Mouse (Mus musculus): Measurements from ENCODE around the gene Tmem186. TPM values are rescaled to one million over a fixed set of nuclear protein-coding genes. Genes with fewer than 3 reads are reported as not detected.

Gene Tmem186
- polyA plus RNA-seq, 1 experiment from 2014 or later = 13.8 TPM

DNA sequence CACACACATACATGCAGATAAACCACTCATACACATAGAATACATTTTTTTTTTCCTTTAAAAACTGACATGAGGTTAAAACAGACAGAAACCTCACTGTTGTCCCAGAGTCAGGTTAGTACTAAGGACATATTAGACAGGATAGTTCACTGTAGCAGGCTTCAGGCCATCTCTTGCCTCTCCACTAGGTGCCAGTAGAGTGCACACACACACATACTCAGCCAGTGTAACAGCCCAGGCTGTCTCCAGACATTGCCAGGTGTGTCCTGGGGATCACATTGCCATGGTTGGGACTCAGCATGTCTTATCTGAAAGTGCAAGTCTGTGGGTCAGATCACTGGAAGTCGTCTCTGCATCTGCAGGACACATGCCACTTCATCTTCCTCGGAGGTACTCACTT lies 6.3 kb upstream of the Tmem186 start:
- Histone ChIP-seq H3K4me3 (replicated peaks; ENCODE audit: low read depth, low read length) (no peak overlapping the region), H3K27me3 (ENCODE audit: insufficient read depth, low read length) (no peaks in the 10 kb centered on the region), H3K4me1 (replicated peaks; ENCODE audit: insufficient read depth, low read length) (peaks cover under 1% of the 10 kb centered on the region; the same call in 1 of the 2 replicates), H3K9me3 (replicated peaks; ENCODE audit: low read length) (no peaks in the 10 kb centered on the region), H3K36me3 (ENCODE audit: insufficient read depth, low read length) (peaks cover 58% of the 10 kb centered on the region), H3K4me2 (ENCODE audit: low read length) (no peak overlapping the region), H3K27ac (no peak overlapping the region), H3K9ac (ENCODE audit: low read depth, low read length) (no peak overlapping the region)
- DNase-seq (ENCODE audit: low spot score) = peak; percentile 55
- ATAC-seq (replicated peaks; ENCODE audit: low FRiP score, low read depth) = 0 out of 2 replicates have a peak, but pooled peaks have one; percentile 63
- peak; percentile 83 for TF ChIP-seq CTCF (IDR thresholded peaks at IDR 0.05; ENCODE audit: low read depth)
- WGBS = 83% methylated on average over 2 of the region's 2 CpGs

DNA sequence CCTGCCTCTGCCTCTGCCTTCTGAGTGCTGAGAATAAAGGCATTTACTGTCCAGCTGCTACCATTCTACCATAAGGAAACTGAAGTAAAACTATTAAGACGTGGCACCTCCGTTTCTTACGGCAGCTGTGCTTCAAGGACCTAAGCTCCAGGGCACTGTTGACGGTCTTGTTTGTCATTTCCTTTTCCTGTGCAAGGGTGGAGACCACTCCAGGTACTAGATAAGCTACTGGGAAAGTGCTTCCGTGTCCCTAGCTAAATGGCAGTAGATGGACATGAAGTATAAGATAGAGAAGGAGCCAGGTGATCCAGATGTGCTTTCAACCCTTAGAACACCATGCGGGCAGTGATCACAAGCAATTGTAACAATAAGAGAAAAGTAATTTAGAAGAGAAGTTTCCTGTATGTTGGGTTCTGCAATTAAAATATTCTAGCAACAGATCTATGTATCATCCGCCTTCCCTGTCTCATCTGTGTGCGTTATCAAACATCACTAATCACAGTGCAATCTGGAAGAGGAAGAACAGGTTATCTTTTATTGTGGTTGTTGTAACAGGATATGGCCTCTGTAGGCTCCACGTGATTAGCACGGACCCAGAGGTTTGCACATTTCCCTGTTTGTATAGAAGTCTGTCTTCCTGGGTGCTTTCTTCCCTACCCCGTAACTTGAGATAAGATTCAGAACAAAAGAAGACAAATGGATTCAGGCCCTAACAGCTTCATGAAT lies 2.1 kb upstream of the Tmem186 start:
- Histone ChIP-seq H3K9me3 (replicated peaks; ENCODE audit: low read length) (no peaks in the 10 kb centered on the region), H3K27me3 (ENCODE audit: insufficient read depth, low read length) (no peaks in the 10 kb centered on the region), H3K27ac (no peak overlapping the region), H3K9ac (ENCODE audit: low read depth, low read length) (no peak overlapping the region), H3K4me2 (ENCODE audit: low read length) (no peak overlapping the region), H3K4me3 (replicated peaks; ENCODE audit: low read depth, low read length) (no peak overlapping the region), H3K36me3 (ENCODE audit: insufficient read depth, low read length) (peaks cover 18% of the 10 kb centered on the region), H3K4me1 (replicated peaks; ENCODE audit: insufficient read depth, low read length) (peaks cover 14% of the 10 kb centered on the region)
- no peak for DNase-seq (ENCODE audit: low spot score)
- no peak for TF ChIP-seq CTCF (IDR thresholded peaks at IDR 0.05; ENCODE audit: low read depth)
- ATAC-seq (replicated peaks; ENCODE audit: low FRiP score, low read depth) = no peak
- WGBS = 77% methylated on average over 11 of the region's 11 CpGs

DNA sequence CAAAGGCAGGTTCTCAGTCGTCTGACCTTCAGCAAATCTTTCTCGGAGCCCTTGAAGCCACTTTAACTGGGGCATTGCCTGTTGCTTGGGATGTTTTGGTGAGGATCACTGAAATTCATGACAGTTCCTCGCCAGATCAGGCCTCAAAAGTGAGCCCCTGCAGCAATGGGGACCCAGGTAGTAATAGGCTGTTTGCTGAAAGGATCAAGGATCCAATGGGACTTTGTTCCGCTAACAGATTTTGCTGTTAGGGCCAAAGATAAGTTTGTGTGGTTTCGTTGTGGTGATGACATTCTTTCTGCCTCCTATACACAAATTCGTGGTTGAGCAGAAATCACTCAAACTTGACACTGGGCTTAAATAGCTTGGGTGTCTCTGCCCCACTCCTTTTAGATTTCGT lies 619 bp upstream of the Tmem186 start:
- H3K9me3 ChIP-seq (replicated peaks; ENCODE audit: low read length) = no peaks in the 10 kb centered on the region
- ATAC-seq (replicated peaks; ENCODE audit: low FRiP score, low read depth) (no peak), DNase-seq (ENCODE audit: low spot score) (no peak)
- peak overlapping the region; percentile 89 for H3K27ac ChIP-seq
- 38% methylated on average over 7 of the region's 7 CpGs for WGBS
- H3K4me3 ChIP-seq (replicated peaks; ENCODE audit: low read depth, low read length) = peak overlapping the region; percentile 85
- H3K4me1 ChIP-seq (replicated peaks; ENCODE audit: insufficient read depth, low read length) = peaks cover 14% of the 10 kb centered on the region
- peak overlapping the region; percentile 90 for H3K9ac ChIP-seq (ENCODE audit: low read depth, low read length)
- peak overlapping the region; percentile 88 for H3K4me2 ChIP-seq (ENCODE audit: low read length)
- H3K27me3 ChIP-seq (ENCODE audit: insufficient read depth, low read length) = no peaks in the 10 kb centered on the region
- H3K36me3 ChIP-seq (ENCODE audit: insufficient read depth, low read length) = 0 out of 2 replicates have a peak, but pooled peaks cover 13% of the 10 kb centered on the region
- no peak for TF ChIP-seq CTCF (IDR thresholded peaks at IDR 0.05; ENCODE audit: low read depth)

DNA sequence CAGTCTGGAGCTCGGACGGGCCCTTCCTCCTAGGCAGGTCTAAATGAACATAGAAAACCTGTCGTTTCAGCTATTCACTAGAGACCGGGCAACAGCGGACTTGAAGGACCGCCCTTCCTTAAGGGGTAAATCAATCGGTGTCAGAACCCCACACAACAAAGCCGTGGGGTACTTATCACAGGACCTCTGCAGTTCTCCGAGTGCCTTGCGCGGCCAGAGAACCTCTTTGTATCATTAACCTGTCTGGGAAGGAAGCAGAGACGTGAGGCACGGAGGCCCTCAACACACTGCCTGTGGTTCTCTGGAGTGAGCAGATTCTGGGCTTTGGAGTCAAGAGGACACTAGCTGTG lies 670 bp downstream of the Tmem186 start:
- Histone ChIP-seq H3K36me3 (ENCODE audit: insufficient read depth, low read length) (0 out of 2 replicates have a peak, but pooled peaks cover 7% of the 10 kb centered on the region), H3K4me1 (replicated peaks; ENCODE audit: insufficient read depth, low read length) (peaks cover 14% of the 10 kb centered on the region), H3K9ac (ENCODE audit: low read depth, low read length) (peak overlapping the region; percentile 90), H3K4me2 (ENCODE audit: low read length) (peak overlapping the region; percentile 88), H3K9me3 (replicated peaks; ENCODE audit: low read length) (no peaks in the 10 kb centered on the region), H3K27ac (peak overlapping the region; percentile 89), H3K4me3 (replicated peaks; ENCODE audit: low read depth, low read length) (peak overlapping the region; percentile 85), H3K27me3 (ENCODE audit: insufficient read depth, low read length) (no peaks in the 10 kb centered on the region)
- ATAC-seq (replicated peaks; ENCODE audit: low FRiP score, low read depth) (peak; percentile 26), DNase-seq (ENCODE audit: low spot score) (no peak)
- TF ChIP-seq CTCF (IDR thresholded peaks at IDR 0.05; ENCODE audit: low read depth) = no peak
- under 1% methylated on average over 13 of the region's 13 CpGs for WGBS

DNA sequence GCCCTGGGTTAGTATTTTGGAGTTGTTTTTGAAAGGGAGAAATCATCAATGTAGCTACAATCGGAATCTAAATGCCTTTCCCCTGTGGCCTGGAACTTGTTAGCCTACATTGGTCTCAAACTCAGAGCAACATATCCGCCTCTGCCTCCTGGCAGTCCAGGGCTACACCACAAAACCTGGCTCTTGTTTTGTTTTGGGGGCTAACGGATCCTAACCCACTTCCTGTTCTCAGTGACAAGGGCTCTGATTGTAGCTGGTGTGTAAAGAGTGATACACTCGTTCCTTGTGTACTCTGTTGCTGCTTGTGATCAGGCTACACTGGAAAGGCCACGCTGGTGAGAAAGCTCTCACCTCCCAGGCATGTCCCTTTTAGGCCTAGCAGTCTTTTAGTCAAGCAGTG lies 6.1 kb downstream of the Tmem186 start:
- 0 out of 2 replicates have a peak, but pooled peaks cover 4% of the 10 kb centered on the region for H3K36me3 ChIP-seq (ENCODE audit: insufficient read depth, low read length)
- ATAC-seq (replicated peaks; ENCODE audit: low FRiP score, low read depth) (no peak), DNase-seq (ENCODE audit: low spot score) (no peak)
- H3K4me3 ChIP-seq (replicated peaks; ENCODE audit: low read depth, low read length) = no peak overlapping the region
- peaks cover 4% of the 10 kb centered on the region; the same call in 1 of the 2 replicates for H3K4me1 ChIP-seq (replicated peaks; ENCODE audit: insufficient read depth, low read length)
- no peak overlapping the region for H3K4me2 ChIP-seq (ENCODE audit: low read length)
- no peaks in the 10 kb centered on the region for H3K27me3 ChIP-seq (ENCODE audit: insufficient read depth, low read length)
- no peak for TF ChIP-seq CTCF (IDR thresholded peaks at IDR 0.05; ENCODE audit: low read depth)
- H3K27ac ChIP-seq = no peak overlapping the region
- 84% methylated on average over 5 of the region's 5 CpGs for WGBS
- H3K9ac ChIP-seq (ENCODE audit: low read depth, low read length) = no peak overlapping the region
- H3K9me3 ChIP-seq (replicated peaks; ENCODE audit: low read length) = no peaks in the 10 kb centered on the region

DNA sequence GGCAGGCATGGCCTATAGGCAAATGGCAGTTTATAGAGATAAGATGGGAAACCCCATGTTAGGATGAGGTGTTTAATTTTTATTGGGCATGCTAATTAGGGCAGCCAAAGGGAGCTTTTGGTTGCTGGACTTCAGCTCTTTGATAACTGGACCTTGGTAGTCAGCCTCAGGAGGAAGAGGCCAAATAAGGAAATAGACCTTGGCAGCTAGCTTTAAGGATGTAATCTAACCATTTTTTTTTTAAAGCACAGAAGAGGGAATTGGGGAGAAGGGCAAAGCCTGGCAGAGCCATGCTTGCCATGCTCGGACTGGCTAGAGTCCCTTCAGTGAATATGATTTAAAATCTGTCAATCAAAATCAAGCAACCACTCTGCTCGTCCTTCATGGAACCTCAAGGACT lies 7.1 kb downstream of the Tmem186 start:
- 89% methylated on average over 2 of the region's 2 CpGs for WGBS

More for the DNA sequence above, 7.1 kb downstream of the Tmem186 start:
- H3K27me3 ChIP-seq (ENCODE audit: insufficient read depth, low read length) = no peaks in the 10 kb centered on the region
- H3K27ac ChIP-seq = no peak overlapping the region
- 0 out of 2 replicates have a peak, but pooled peaks cover 4% of the 10 kb centered on the region for H3K36me3 ChIP-seq (ENCODE audit: insufficient read depth, low read length)
- ATAC-seq (replicated peaks; ENCODE audit: low FRiP score, low read depth) (no peak), DNase-seq (ENCODE audit: low spot score) (no peak)
- no peak overlapping the region for H3K9ac ChIP-seq (ENCODE audit: low read depth, low read length)
- H3K4me2 ChIP-seq (ENCODE audit: low read length) = no peak overlapping the region
- TF ChIP-seq CTCF (IDR thresholded peaks at IDR 0.05; ENCODE audit: low read depth) = no peak
- no peaks in the 10 kb centered on the region for H3K4me1 ChIP-seq (replicated peaks; ENCODE audit: insufficient read depth, low read length)
- H3K9me3 ChIP-seq (replicated peaks; ENCODE audit: low read length) = no peaks in the 10 kb centered on the region
- H3K4me3 ChIP-seq (replicated peaks; ENCODE audit: low read depth, low read length) = no peak overlapping the region

Measured in kidney, postnatal 0 days (tissue).